Mouse (Mus musculus) bone marrow, adult 2 months (tissue): ENCODE measurements around the gene Srgap2. TPM values are rescaled to one million over a fixed set of nuclear protein-coding genes. Genes with fewer than 3 reads are reported as not detected.

ENCODE experiments used
- H3K27ac ChIP-seq: fragments of 200-500 bp; 2 replicates; pipeline ENCODE4 v1.5.1; 2012; ENCODE audit warnings: low read depth, mild to moderate bottlenecking, control low read depth, inconsistent platforms, low read length; ENCODE audit not compliant: control insufficient read depth, poor library complexity, insufficient read depth
- H3K4me1 ChIP-seq: fragments of 200-500 bp; 2 replicates; pipeline ENCODE4 v1.6.1; 2011; ENCODE audit warnings: low read length; ENCODE audit not compliant: control insufficient read depth, insufficient read depth
- H3K4me3 ChIP-seq: fragments of 200-500 bp; replicated peaks from 2 replicates; pipeline ENCODE3; 2011; ENCODE audit warnings: mild to moderate bottlenecking, low read depth, low read length, control low read depth; ENCODE audit not compliant: control insufficient read depth
- CTCF ChIP-seq: fragments of 200-500 bp; IDR thresholded peaks from 2 replicates; pipeline ENCODE4 v1.5.1; 2011; ENCODE audit warnings: low read length, control low read depth; ENCODE audit not compliant: control insufficient read depth, insufficient read depth
- POLR2A ChIP-seq: fragments of 200-500 bp; IDR thresholded peaks from 2 replicates; pipeline ENCODE4 v1.6.1; 2011; ENCODE audit warnings: low read depth, mild to moderate bottlenecking, control low read depth, low read length, borderline replicate concordance; ENCODE audit not compliant: control insufficient read depth
- WGBS: fragments of 180-500 bp; shearing (Covaris S2); methylation state at CpG from one replicate; pipeline ENCODE4 v1.1.7; 2018; 5-methylcytosine and 5-hydroxymethylcytosine counted together
- polyA plus RNA-seq: library from polyadenylated mRNA; stranded (reverse); fragments of >200 nt; gene quantifications from 2 replicates; pipeline ENCODE4 v1.2.4, GENCODE M21; 2011; ENCODE audit warnings: low replicate concordance; ENCODE audit not compliant: missing spikeins, insufficient read depth, insufficient read length

The Srgap2 gene
- polyA plus RNA-seq, 1 experiment = 27.2 TPM

- H3K4me1 ChIP-seq = no peaks in the 10 kb centered on the region; the same call in 1 of the 2 replicates
- H3K4me3 ChIP-seq = no peak overlapping the region
- TF ChIP-seq CTCF (no peak), POLR2A (no peak)
- no peak overlapping the region for H3K27ac ChIP-seq
- WGBS = 79% methylated on average over 2 of the region's 2 CpGs
Measured at GRCm38 (mm10) chr1:131362089-131362488, 165.1 kb downstream of the Srgap2 start.

GRCm38 (mm10) chr1:131360800-131361199 lies 166.4 kb downstream of the Srgap2 start:
- 59% methylated on average over 3 of the region's 3 CpGs for WGBS
- Histone ChIP-seq H3K27ac (no peak overlapping the region), H3K4me1 (no peaks in the 10 kb centered on the region; the same call in 1 of the 2 replicates), H3K4me3 (no peak overlapping the region)
- TF ChIP-seq POLR2A = no peak
- TF ChIP-seq CTCF = no peak

- H3K27ac ChIP-seq = no peak overlapping the region
- TF ChIP-seq CTCF (no peak), POLR2A (no peak)
- no peak overlapping the region for H3K4me3 ChIP-seq
- H3K4me1 ChIP-seq = no peaks in the 10 kb centered on the region; the same call in 1 of the 2 replicates
- WGBS = 71% methylated on average over 1 of the region's 1 CpGs
Measured at GRCm38 (mm10) chr1:131359609-131360008, 167.5 kb downstream of the Srgap2 start.

- TF ChIP-seq CTCF (no peak), POLR2A (no peak)
- WGBS = 64% methylated on average over 1 of the region's 1 CpGs
- Histone ChIP-seq H3K27ac (no peak overlapping the region), H3K4me3 (no peak overlapping the region), H3K4me1 (no peaks in the 10 kb centered on the region)
Measured at GRCm38 (mm10) chr1:131357213-131357612, 169.9 kb downstream of the Srgap2 start.

GRCm38 (mm10) chr1:131351436-131351835 lies 175.7 kb downstream of the Srgap2 start:
- no peaks in the 10 kb centered on the region; the same call in 1 of the 2 replicates for H3K4me1 ChIP-seq
- H3K4me3 ChIP-seq = no peak overlapping the region
- WGBS = 77% methylated on average over 2 of the region's 2 CpGs
- H3K27ac ChIP-seq = no peak overlapping the region
- TF ChIP-seq CTCF (no peak), POLR2A (no peak)

- no peak for TF ChIP-seq CTCF
- no peak for TF ChIP-seq POLR2A
- 71% methylated on average over 1 of the region's 1 CpGs for WGBS
- Histone ChIP-seq H3K4me3 (no peak overlapping the region), H3K4me1 (no peaks in the 10 kb centered on the region; the same call in 1 of the 2 replicates), H3K27ac (no peak overlapping the region)
Measured at GRCm38 (mm10) chr1:131349993-131350510, 177.1 kb downstream of the Srgap2 start.

GRCm38 (mm10) chr1:131347708-131348107 lies 179.4 kb downstream of the Srgap2 start:
- Histone ChIP-seq H3K4me3 (no peak overlapping the region), H3K27ac (no peak overlapping the region), H3K4me1 (no peaks in the 10 kb centered on the region; the same call in 1 of the 2 replicates)
- 77% methylated on average over 2 of the region's 2 CpGs for WGBS
- TF ChIP-seq POLR2A (no peak), CTCF (no peak)

- Histone ChIP-seq H3K4me1 (no peaks in the 10 kb centered on the region; the same call in 1 of the 2 replicates), H3K27ac (no peak overlapping the region), H3K4me3 (no peak overlapping the region)
- TF ChIP-seq CTCF = no peak
- TF ChIP-seq POLR2A = no peak
- 86% methylated on average over 1 of the region's 1 CpGs for WGBS
Measured at GRCm38 (mm10) chr1:131346916-131347555, 180.1 kb downstream of the Srgap2 start.
